Mouse (Mus musculus): Measurements from ENCODE around the gene Cd200r4.

DNA sequence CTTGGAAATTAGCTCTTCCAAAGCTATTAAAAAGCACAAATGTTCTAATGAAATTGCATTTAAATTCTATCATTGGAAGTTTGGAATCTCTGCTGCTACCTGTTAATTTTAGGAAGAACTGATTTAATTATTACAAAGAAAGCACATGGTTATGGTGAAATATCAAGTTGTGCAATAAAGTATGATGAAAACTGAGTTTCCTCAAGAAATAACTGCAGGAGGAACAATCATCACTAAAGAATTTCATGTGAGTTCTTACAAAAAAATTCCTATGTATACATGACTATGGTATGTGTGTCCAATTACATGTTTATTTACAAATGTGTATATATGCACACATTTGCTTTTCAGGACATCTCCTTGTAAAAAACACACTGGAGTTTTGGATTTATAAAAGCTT, 17.1 kb upstream of the Cd200r4 start:
- TF ChIP-seq CTCF (IDR thresholded peaks at IDR 0.05; ENCODE audit: control insufficient read depth, insufficient read depth, insufficient read length) (no peak), USF1 (IDR thresholded peaks at IDR 0.05; ENCODE audit: low read depth) (no peak), MAX (IDR thresholded peaks at IDR 0.05) (no peak)
